Mouse (Mus musculus) MEL (cell line): ENCODE measurements at regions not wholly inside any gene's neighbourhood (a gene's known extent, or its start where the extent isn't known, plus 50 kb on each side); places are given as distances from the start of the nearest gene placed in this dataset.

Source experiments
- CHD2 ChIP-seq: IDR thresholded peaks from 2 replicates; pipeline ENCODE4 v1.6.1; 2011; ENCODE audit warnings: low read length, improper control_type of control experiment
- CTCF ChIP-seq, 3 experiments: IDR thresholded peaks in 2 of 3; conservative IDR thresholded peaks in 1 of 3; 2 replicates each; pipeline ENCODE4 v1.5.1; 2011 to 2012; ENCODE audit warnings: low read length in 3 of 3, low read depth in 2 of 3, mild to moderate bottlenecking in 2 of 3, improper control_type of control experiment in 1 of 3, inconsistent platforms in 1 of 3, mixed read lengths in 1 of 3, moderate library complexity in 1 of 3; ENCODE audit not compliant: control insufficient read depth in 1 of 3, insufficient read depth in 1 of 3, poor library complexity in 1 of 3, severe bottlenecking in 1 of 3
- EP300 ChIP-seq, 2 experiments: IDR thresholded peaks; 2 replicates each; pipeline ENCODE4 v1.6.1; 2011; ENCODE audit warnings: improper control_type of control experiment in 2 of 2, low read length in 2 of 2, low read depth in 1 of 2, mild to moderate bottlenecking in 1 of 2
- HCFC1 ChIP-seq: IDR thresholded peaks from 2 replicates; pipeline ENCODE4 v1.6.1; 2012; ENCODE audit warnings: low read depth, mild to moderate bottlenecking, inconsistent platforms, low read length, improper control_type of control experiment, moderate library complexity
- MAX ChIP-seq: IDR thresholded peaks from 2 replicates; pipeline ENCODE4 v1.6.1; 2011; ENCODE audit warnings: low read length, improper control_type of control experiment
- POLR2A ChIP-seq, 2 experiments: IDR thresholded peaks; 2 replicates each; pipeline ENCODE4 v1.6.1; 2011 to 2012; ENCODE audit warnings: low read length in 2 of 2, mild to moderate bottlenecking in 2 of 2, control low read depth in 1 of 2, improper control_type of control experiment in 1 of 2, low read depth in 1 of 2, moderate library complexity in 1 of 2; ENCODE audit not compliant: control insufficient read depth in 1 of 2, insufficient read depth in 1 of 2, poor library complexity in 1 of 2
- ZNF384 ChIP-seq: IDR thresholded peaks from 2 replicates; pipeline ENCODE4 v1.6.1; 2012; ENCODE audit warnings: low read depth, mild to moderate bottlenecking, inconsistent platforms, low read length, improper control_type of control experiment

GRCm38 (mm10) chr13:37481514-37481913, 136.5 kb downstream of the Ly86 start:
- no peak for TF ChIP-seq ZNF384
- TF ChIP-seq POLR2A (IDR thresholded peaks at IDR 0.05; ENCODE audit: control insufficient read depth in 1 of 2, insufficient read depth in 1 of 2, low read depth in 1 of 2, low read length in 2 of 2, poor library complexity in 1 of 2): no peak
- no peak for TF ChIP-seq CHD2
- no peak for TF ChIP-seq MAX
- no peak for TF ChIP-seq EP300 (IDR thresholded peaks at IDR 0.05; ENCODE audit: low read depth in 1 of 2, low read length in 2 of 2)
- TF ChIP-seq HCFC1: no peak
- no peak for TF ChIP-seq CTCF (IDR thresholded peaks at IDR 0.05 in 2 of 3, conservative IDR thresholded peaks at IDR 0.05 in 1 of 3; ENCODE audit: control insufficient read depth in 1 of 3, insufficient read depth in 1 of 3, low read depth in 2 of 3, low read length in 3 of 3, poor library complexity in 1 of 3, severe bottlenecking in 1 of 3)
